Mouse (Mus musculus) spleen, postnatal 36 days (tissue): Measurements from ENCODE around the gene Ylpm1.
A peak's percentile ranks its signal among the peaks of the same experiment; 100 is the strongest.

ENCODE experiments used
- DNase-seq, 2 experiments: peaks; one replicate each; pipeline ENCODE4 v3.0.0; 2022; ENCODE audit warnings: low spot score in 2 of 2, mixed read lengths in 1 of 2

Gene Ylpm1

GRCm38 (mm10) chr12:85109426-85109825, 113.3 kb downstream of the Ylpm1 start:
- DNase-seq: no peak

- peak in 1 of 2 experiments; percentile 14 for DNase-seq
Measured at GRCm38 (mm10) chr12:85110011-85110697, 114.0 kb downstream of the Ylpm1 start.

- peak; percentile 85 to 87 for DNase-seq
Measured at GRCm38 (mm10) chr12:85110698-85111592, 114.8 kb downstream of the Ylpm1 start, which contains the start of the genes Prox2 and Dlst. Gene Prox2 (minus strand): TSS chr12:85110759. Gene Dlst (plus strand): TSS chr12:85110833.

- DNase-seq: no peak
Measured at GRCm38 (mm10) chr12:85112550-85113251, 116.6 kb downstream of the Ylpm1 start.

- DNase-seq: no peak
Measured at GRCm38 (mm10) chr12:85113337-85113736, 117.2 kb downstream of the Ylpm1 start.

GRCm38 (mm10) chr12:85113917-85114316, 117.8 kb downstream of the Ylpm1 start:
- no peak for DNase-seq

- DNase-seq: no peak
Measured at GRCm38 (mm10) chr12:85115678-85116077, 119.6 kb downstream of the Ylpm1 start.
